Mouse (Mus musculus) sigmoid colon, adult 10 weeks (tissue): ENCODE results near the gene Htr1f. TPM values are rescaled to one million over a fixed set of nuclear protein-coding genes. Genes with fewer than 3 reads are reported as not detected.

Experiments
- polyA plus RNA-seq: library from polyadenylated mRNA; stranded (reverse); fragments of 350-450 nt; fragmentation: Illumina TruSeq; extraction: RNeasy Lipid Tissue Mini Kit (QIAGEN cat#74804); gene quantifications from one replicate; pipeline ENCODE4 v1.2.3, GENCODE M21; 2014; ENCODE audit warnings: low read depth, low replicate concordance

Gene Htr1f
- 0.32 TPM for polyA plus RNA-seq

GRCm38 (mm10) chr16:65105184-65105931 is at the start of gene Htr1f:
Gene Htr1f, minus strand, starts transcription at chr16:65105854.

